Mouse (Mus musculus): Measurements from ENCODE around the gene Polr2e.

- no peak for TF ChIP-seq CTCF (IDR thresholded peaks at IDR 0.05; ENCODE audit: low read depth, low read length)
- TF ChIP-seq POLR2A (IDR thresholded peaks at IDR 0.05; ENCODE audit: extremely low read depth, insufficient read depth, low read length): no peak
These were observed 15.8 kb downstream of the Polr2e start for GRCm38 (mm10) chr10:80023758-80024157.
